Mouse (Mus musculus) ovary, postnatal 10 days (tissue): ENCODE measurements at regions not wholly inside any gene's neighbourhood (a gene's known extent, or its start where the extent isn't known, plus 50 kb on each side); places are given as distances from the start of the nearest gene placed in this dataset.

Experiments used
- DNase-seq: peaks from one replicate; pipeline ENCODE4 v3.0.0; 2022; ENCODE audit warnings: low spot score

GRCm38 (mm10) chr4:87386835-87387234, 156.6 kb upstream of the Slc24a2 start:
- DNase-seq = no peak

GRCm38 (mm10) chr4:87386271-87386670, 156.0 kb upstream of the Slc24a2 start:
- no peak for DNase-seq

GRCm38 (mm10) chr4:87385221-87385739, 155.0 kb upstream of the Slc24a2 start:
- DNase-seq = no peak

- no peak for DNase-seq
Observed at GRCm38 (mm10) chr4:87384469-87385044, 154.3 kb upstream of the Slc24a2 start.

GRCm38 (mm10) chr4:87380716-87381115, 150.4 kb upstream of the Slc24a2 start:
- DNase-seq = no peak

GRCm38 (mm10) chr4:87379516-87380173, 149.4 kb upstream of the Slc24a2 start:
- no peak for DNase-seq

GRCm38 (mm10) chr4:87371960-87372359, 141.7 kb upstream of the Slc24a2 start:
- DNase-seq = no peak

GRCm38 (mm10) chr4:87369626-87370234, 139.5 kb upstream of the Slc24a2 start:
- DNase-seq = peak; percentile 8

- peak; percentile 10 for DNase-seq
Observed at GRCm38 (mm10) chr4:87368413-87369160, 138.3 kb upstream of the Slc24a2 start.

- peak; percentile 71 for DNase-seq
Observed at GRCm38 (mm10) chr4:87367732-87368412, 137.6 kb upstream of the Slc24a2 start.

- no peak for DNase-seq
Observed at GRCm38 (mm10) chr4:87362201-87362600, 131.9 kb upstream of the Slc24a2 start.

- no peak for DNase-seq
Observed at GRCm38 (mm10) chr4:87359483-87359882, 129.2 kb upstream of the Slc24a2 start.

GRCm38 (mm10) chr4:87359004-87359403, 128.7 kb upstream of the Slc24a2 start:
- no peak for DNase-seq

GRCm38 (mm10) chr4:87332968-87333367, 102.7 kb upstream of the Slc24a2 start:
- DNase-seq = no peak

GRCm38 (mm10) chr4:87329136-87329535, 98.9 kb upstream of the Slc24a2 start:
- no peak for DNase-seq

GRCm38 (mm10) chr4:87321726-87322349, 91.6 kb upstream of the Slc24a2 start:
- no peak for DNase-seq

GRCm38 (mm10) chr4:87298129-87298528, 67.9 kb upstream of the Slc24a2 start:
- DNase-seq = no peak

- DNase-seq = no peak
Observed at GRCm38 (mm10) chr4:87294538-87294937, 64.3 kb upstream of the Slc24a2 start.
